Mouse (Mus musculus) kidney, postnatal 36 days (tissue): ENCODE results near the gene Slc4a5.
"Not testable (repeated sequence)": the region's sequence is repeated elsewhere in the genome, so short reads cannot be mapped to it uniquely, and the experiment has no call there.

Experiments
- DNase-seq, 2 experiments: peaks; one replicate each; pipeline ENCODE4 v3.0.0; 2021 to 2022; ENCODE audit warnings: mixed read lengths in 2 of 2

Gene Slc4a5

GRCm38 (mm10) chr6:83312021-83312420 is 92.4 kb downstream of the Slc4a5 start:
- peak; percentile 27 to 31 for DNase-seq

- DNase-seq, result no peak
These were observed 92.9 kb downstream of the Slc4a5 start for GRCm38 (mm10) chr6:83312514-83312913.

GRCm38 (mm10) chr6:83315293-83315692 is 95.7 kb downstream of the Slc4a5 start:
- no peak for DNase-seq

- peak in 1 of 2 experiments; percentile 17 for DNase-seq
These were observed 96.4 kb downstream of the Slc4a5 start for GRCm38 (mm10) chr6:83316022-83316421.

GRCm38 (mm10) chr6:83317108-83317741 is 97.6 kb downstream of the Slc4a5 start:
- DNase-seq, result peak; percentile 94 to 96

- no peak for DNase-seq
These were observed 102.3 kb downstream of the Slc4a5 start for GRCm38 (mm10) chr6:83321927-83322326.

GRCm38 (mm10) chr6:83322794-83323193 is 103.2 kb downstream of the Slc4a5 start:
- no peak for DNase-seq

GRCm38 (mm10) chr6:83323652-83324419 is 104.2 kb downstream of the Slc4a5 start:
- no peak for DNase-seq

- DNase-seq, result peak; percentile 97 to 98
These were observed 106.1 kb downstream of the Slc4a5 start, which contains the start of the genes Mthfd2 and Mob1a for GRCm38 (mm10) chr6:83325525-83326393. Gene Mthfd2 (minus strand): TSS chr6:83325908. Gene Mob1a (plus strand): TSS chr6:83326016.

GRCm38 (mm10) chr6:83326394-83326736 is 106.7 kb downstream of the Slc4a5 start:
- no peak for DNase-seq

- no peak for DNase-seq
These were observed 107.1 kb downstream of the Slc4a5 start for GRCm38 (mm10) chr6:83326761-83327160.

- no peak for DNase-seq
These were observed 108.1 kb downstream of the Slc4a5 start for GRCm38 (mm10) chr6:83327591-83328190.

GRCm38 (mm10) chr6:83341387-83341786 is 121.8 kb downstream of the Slc4a5 start:
- no peak for DNase-seq

GRCm38 (mm10) chr6:83342957-83343356 is 123.3 kb downstream of the Slc4a5 start:
- DNase-seq, result no peak

- not testable (repeated sequence) for DNase-seq
These were observed 125.7 kb downstream of the Slc4a5 start for GRCm38 (mm10) chr6:83345285-83345684.

GRCm38 (mm10) chr6:83347916-83348315 is 128.3 kb downstream of the Slc4a5 start:
- DNase-seq, result no peak

GRCm38 (mm10) chr6:83348873-83349272 is 129.2 kb downstream of the Slc4a5 start, which contains the start of gene Bola3:
Gene Bola3 (plus strand): TSS chr6:83349147.
- DNase-seq, result no peak

GRCm38 (mm10) chr6:83349274-83349958 is 129.8 kb downstream of the Slc4a5 start:
- peak; percentile 87 to 97 for DNase-seq

GRCm38 (mm10) chr6:83350172-83350571 is 130.5 kb downstream of the Slc4a5 start:
- DNase-seq, result no peak

- DNase-seq, result no peak
These were observed 131.3 kb downstream of the Slc4a5 start for GRCm38 (mm10) chr6:83350851-83351405.

- no peak for DNase-seq
These were observed 132.0 kb downstream of the Slc4a5 start for GRCm38 (mm10) chr6:83351490-83352160.
